Mouse (Mus musculus): Measurements from ENCODE around the gene Dbf4.

- no peak for TF ChIP-seq CTCF (IDR thresholded peaks at IDR 0.05; ENCODE audit: low read depth, low read length)
- no peak for TF ChIP-seq TAL1 (conservative IDR thresholded peaks at IDR 0.05; ENCODE audit: low read depth, low read length)
- no peak for TF ChIP-seq GATA1 (IDR thresholded peaks at IDR 0.05; ENCODE audit: borderline replicate concordance, low read length)
- TF ChIP-seq POLR2AphosphoS5 (IDR thresholded peaks at IDR 0.05; ENCODE audit: insufficient replicate concordance, low read depth, low read length) = no peak
- no peak for TF ChIP-seq GATA2 (IDR thresholded peaks at IDR 0.05; ENCODE audit: borderline replicate concordance, low read depth, low read length)
Measured at GRCm38 (mm10) chr5:8374297-8374906, 48.1 kb downstream of the Dbf4 start.
